Mouse (Mus musculus): Measurements from ENCODE around the gene Pdlim4.

Gene Pdlim4

DNA sequence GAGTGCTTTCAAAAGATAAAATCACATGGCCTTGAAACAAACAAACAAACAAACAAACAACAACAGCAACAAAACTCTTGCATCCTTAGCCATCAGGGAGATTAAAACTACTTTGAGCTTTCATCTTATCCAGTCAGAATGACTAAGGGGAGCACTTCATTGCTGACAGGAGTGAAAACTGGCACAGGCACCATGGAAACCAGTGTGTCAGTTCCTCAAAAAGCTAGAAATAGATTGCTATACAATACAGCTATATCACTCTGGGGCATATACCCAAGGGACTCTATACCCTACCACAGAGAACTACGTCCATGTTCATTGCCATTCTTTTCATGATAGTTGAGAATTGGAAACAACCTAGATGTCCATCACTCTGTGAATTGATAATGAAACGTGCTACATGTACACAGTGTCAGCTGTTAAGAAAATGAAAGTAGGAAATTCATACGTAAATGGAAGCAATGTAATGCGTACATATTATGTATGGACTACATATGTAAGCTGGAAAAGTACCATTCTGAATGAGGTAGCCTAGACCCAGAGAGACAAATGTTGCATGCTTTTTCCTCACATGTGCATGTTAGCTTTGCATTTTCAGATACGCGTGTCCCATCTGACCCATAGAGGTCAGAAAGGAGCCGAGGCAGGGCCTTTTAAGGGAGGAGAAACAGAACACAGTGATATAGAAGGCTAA, 19.6 kb upstream of the Pdlim4 start:
- H3K36me3 ChIP-seq (ENCODE audit: insufficient read depth, low read length), result no peaks in the 10 kb centered on the region
- no peaks in the 10 kb centered on the region for H3K9me3 ChIP-seq (ENCODE audit: low read length)
- TF ChIP-seq CTCF (conservative IDR thresholded peaks at IDR 0.05; ENCODE audit: low read length) (no peak), POU5F1 (IDR thresholded peaks at IDR 0.05; ENCODE audit: borderline replicate concordance, low read length) (no peak), NANOG (IDR thresholded peaks at IDR 0.05; ENCODE audit: borderline replicate concordance, low read length) (no peak)
- H3K27me3 ChIP-seq (ENCODE audit: insufficient read depth, low read length), result no peaks in the 10 kb centered on the region; the same call in 1 of the 2 replicates
- H3K4me1 ChIP-seq (replicated peaks; ENCODE audit: low read depth, low read length), result 0 out of 2 replicates have a peak, but pooled peaks cover 6% of the 10 kb centered on the region
- no peak overlapping the region for H3K4me3 ChIP-seq (replicated peaks; ENCODE audit: low read length)

DNA sequence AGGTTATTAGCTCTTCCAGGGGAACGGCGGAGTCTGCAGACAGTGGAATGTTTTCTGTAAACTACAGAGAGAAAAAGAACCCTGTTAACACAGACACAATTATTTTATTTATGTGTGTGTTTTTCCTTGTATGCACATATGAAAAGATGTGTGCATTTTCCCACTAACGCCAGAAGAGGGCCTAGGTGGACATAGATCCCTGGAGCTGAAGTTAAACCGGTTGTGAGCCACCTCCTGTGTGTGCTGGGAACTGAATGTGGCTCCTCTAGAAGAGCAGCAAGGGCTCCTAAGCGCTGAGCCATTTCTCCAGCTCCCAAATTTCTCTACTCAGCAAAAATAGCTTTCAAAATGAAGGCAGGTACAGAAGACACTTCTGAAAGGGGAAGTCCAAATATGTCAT, 17.0 kb upstream of the Pdlim4 start:
- Histone ChIP-seq H3K9me3 (ENCODE audit: low read length) (no peaks in the 10 kb centered on the region), H3K36me3 (ENCODE audit: insufficient read depth, low read length) (no peaks in the 10 kb centered on the region), H3K27me3 (ENCODE audit: insufficient read depth, low read length) (no peaks in the 10 kb centered on the region; the same call in 1 of the 2 replicates), H3K4me1 (replicated peaks; ENCODE audit: low read depth, low read length) (no peaks in the 10 kb centered on the region), H3K4me3 (replicated peaks; ENCODE audit: low read length) (no peak overlapping the region)
- TF ChIP-seq CTCF (conservative IDR thresholded peaks at IDR 0.05; ENCODE audit: low read length), result peak; percentile 26; the same call in 1 of the 2 replicates
- TF ChIP-seq NANOG (IDR thresholded peaks at IDR 0.05; ENCODE audit: borderline replicate concordance, low read length), result no peak

DNA sequence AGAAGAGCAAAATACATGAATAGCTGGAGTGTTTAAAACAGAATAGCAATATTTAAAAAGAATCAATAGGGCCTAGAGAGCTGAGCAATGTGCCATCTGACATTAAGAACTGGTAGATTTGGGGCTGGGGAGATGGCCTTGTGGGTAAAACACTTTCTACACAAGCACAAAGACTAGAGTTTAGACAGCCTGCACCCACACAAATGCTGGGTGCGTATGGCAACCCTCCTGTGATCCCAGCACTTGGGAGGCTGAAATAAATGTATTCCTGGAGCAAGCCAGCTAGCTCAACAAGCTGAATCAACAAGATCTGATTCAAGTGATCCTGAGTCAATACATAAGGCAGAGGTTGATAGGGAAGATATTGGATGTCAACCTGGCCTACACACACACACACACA, 16.2 kb upstream of the Pdlim4 start:
- Histone ChIP-seq H3K36me3 (ENCODE audit: insufficient read depth, low read length) (no peaks in the 10 kb centered on the region), H3K9me3 (ENCODE audit: low read length) (no peaks in the 10 kb centered on the region), H3K4me3 (replicated peaks; ENCODE audit: low read length) (no peak overlapping the region), H3K4me1 (replicated peaks; ENCODE audit: low read depth, low read length) (no peaks in the 10 kb centered on the region; the same call in 1 of the 2 replicates), H3K27me3 (ENCODE audit: insufficient read depth, low read length) (no peaks in the 10 kb centered on the region; the same call in 1 of the 2 replicates)
- no peak for TF ChIP-seq CTCF (conservative IDR thresholded peaks at IDR 0.05; ENCODE audit: low read length)
- TF ChIP-seq NANOG (IDR thresholded peaks at IDR 0.05; ENCODE audit: borderline replicate concordance, low read length), result no peak
- no peak for TF ChIP-seq POU5F1 (IDR thresholded peaks at IDR 0.05; ENCODE audit: borderline replicate concordance, low read length)

DNA sequence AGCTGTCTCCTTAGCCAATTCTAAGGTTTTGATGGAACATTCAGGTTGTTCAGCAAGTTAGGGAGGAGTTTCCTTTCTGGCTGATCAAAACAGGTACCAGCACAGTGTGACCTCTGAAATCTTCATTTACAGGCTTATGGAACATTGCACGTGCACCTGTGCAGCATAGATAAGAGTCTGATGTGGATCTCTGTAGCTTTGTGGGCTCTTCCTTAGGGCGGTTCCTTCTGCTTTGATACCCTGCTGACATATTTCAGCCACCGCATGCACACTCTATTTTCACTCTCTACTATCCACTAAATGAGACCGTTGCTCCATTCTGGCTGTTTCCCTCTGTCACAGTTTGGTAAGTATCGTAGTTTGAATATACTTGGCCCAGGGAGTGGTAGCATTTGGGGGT, 13.9 kb upstream of the Pdlim4 start:
- H3K4me3 ChIP-seq (replicated peaks; ENCODE audit: low read length), result no peak overlapping the region
- H3K27me3 ChIP-seq (ENCODE audit: insufficient read depth, low read length), result peaks cover 4% of the 10 kb centered on the region; the same call in 1 of the 2 replicates
- H3K4me1 ChIP-seq (replicated peaks; ENCODE audit: low read depth, low read length), result no peaks in the 10 kb centered on the region; the same call in 1 of the 2 replicates
- H3K9me3 ChIP-seq (ENCODE audit: low read length), result no peaks in the 10 kb centered on the region
- H3K36me3 ChIP-seq (ENCODE audit: insufficient read depth, low read length), result no peaks in the 10 kb centered on the region
- TF ChIP-seq CTCF (conservative IDR thresholded peaks at IDR 0.05; ENCODE audit: low read length), result no peak
- TF ChIP-seq POU5F1 (IDR thresholded peaks at IDR 0.05; ENCODE audit: borderline replicate concordance, low read length), result no peak
- no peak for TF ChIP-seq NANOG (IDR thresholded peaks at IDR 0.05; ENCODE audit: borderline replicate concordance, low read length)

DNA sequence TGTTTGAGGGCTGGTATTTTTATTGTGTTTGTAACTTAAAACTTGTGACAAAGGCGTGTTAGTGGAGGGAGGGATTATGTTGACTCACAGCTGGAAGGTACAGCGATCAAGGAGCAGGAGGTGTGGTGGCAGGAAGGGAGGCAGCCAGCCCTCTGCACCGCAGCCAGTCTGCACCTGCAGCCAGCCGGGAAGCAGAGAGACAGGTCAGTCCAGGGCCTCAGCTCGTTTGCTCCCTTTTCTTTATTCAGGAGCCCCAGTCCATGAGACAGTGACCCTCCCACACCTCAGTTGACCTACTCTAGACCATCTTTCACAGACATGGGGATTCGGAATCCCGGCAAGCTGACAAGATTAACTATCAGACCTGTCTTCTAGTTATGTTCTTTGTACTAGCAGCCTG, 11.6 kb upstream of the Pdlim4 start:
- H3K36me3 ChIP-seq (ENCODE audit: insufficient read depth, low read length), result no peaks in the 10 kb centered on the region
- H3K27me3 ChIP-seq (ENCODE audit: insufficient read depth, low read length), result peaks cover 11% of the 10 kb centered on the region
- no peaks in the 10 kb centered on the region for H3K9me3 ChIP-seq (ENCODE audit: low read length)
- TF ChIP-seq CTCF (conservative IDR thresholded peaks at IDR 0.05; ENCODE audit: low read length) (no peak), POU5F1 (IDR thresholded peaks at IDR 0.05; ENCODE audit: borderline replicate concordance, low read length) (no peak), NANOG (IDR thresholded peaks at IDR 0.05; ENCODE audit: borderline replicate concordance, low read length) (no peak)
- no peaks in the 10 kb centered on the region; the same call in 1 of the 2 replicates for H3K4me1 ChIP-seq (replicated peaks; ENCODE audit: low read depth, low read length)
- H3K4me3 ChIP-seq (replicated peaks; ENCODE audit: low read length), result no peak overlapping the region

DNA sequence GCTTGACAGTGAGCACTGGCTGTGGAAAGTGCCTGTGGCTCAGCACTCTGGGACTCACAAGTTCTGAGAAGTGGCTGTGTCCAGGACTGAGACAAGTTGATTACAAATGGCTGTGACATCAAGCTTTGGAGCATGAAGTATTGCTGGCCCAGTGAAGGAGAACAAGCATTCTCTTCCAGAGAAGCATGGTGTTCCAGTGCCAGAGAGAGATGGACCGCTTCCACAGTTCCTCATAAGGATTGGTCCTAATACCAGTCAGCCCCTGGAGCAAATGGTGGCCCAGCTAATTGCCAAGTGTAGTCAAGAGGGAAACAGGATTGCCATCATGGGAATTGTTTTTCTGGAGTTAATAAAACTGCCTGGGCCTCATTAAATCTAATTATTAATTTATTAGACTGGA, 7.3 kb upstream of the Pdlim4 start:
- Histone ChIP-seq H3K4me1 (replicated peaks; ENCODE audit: low read depth, low read length) (peaks cover 33% of the 10 kb centered on the region), H3K9me3 (ENCODE audit: low read length) (0 out of 2 replicates have a peak, but pooled peaks cover 4% of the 10 kb centered on the region), H3K36me3 (ENCODE audit: insufficient read depth, low read length) (no peaks in the 10 kb centered on the region), H3K27me3 (ENCODE audit: insufficient read depth, low read length) (peaks cover 48% of the 10 kb centered on the region), H3K4me3 (replicated peaks; ENCODE audit: low read length) (no peak overlapping the region)
- TF ChIP-seq CTCF (conservative IDR thresholded peaks at IDR 0.05; ENCODE audit: low read length) (no peak), NANOG (IDR thresholded peaks at IDR 0.05; ENCODE audit: borderline replicate concordance, low read length) (no peak)

DNA sequence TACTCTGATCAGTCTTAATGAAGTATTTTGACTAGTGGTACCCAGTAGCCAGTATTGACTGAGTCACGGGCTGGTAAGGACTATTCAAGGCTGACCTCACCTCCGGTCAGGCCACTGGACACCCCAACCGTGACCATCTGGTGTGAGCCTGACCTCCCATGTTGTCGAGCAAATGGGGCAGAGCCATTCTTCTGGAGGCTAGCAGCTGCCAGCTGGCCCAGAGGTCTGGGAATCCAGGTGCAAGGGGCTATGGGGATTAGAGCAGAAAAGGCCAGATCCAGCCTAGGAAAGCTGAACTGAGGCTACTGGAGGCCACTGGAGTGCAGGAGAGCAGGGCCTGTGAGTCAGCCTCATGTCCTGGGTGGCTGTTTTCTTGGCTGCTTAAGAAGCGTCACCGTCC, 6.5 kb upstream of the Pdlim4 start:
- H3K36me3 ChIP-seq (ENCODE audit: insufficient read depth, low read length), result no peaks in the 10 kb centered on the region
- H3K27me3 ChIP-seq (ENCODE audit: insufficient read depth, low read length), result peaks cover 56% of the 10 kb centered on the region
- peaks cover 33% of the 10 kb centered on the region for H3K4me1 ChIP-seq (replicated peaks; ENCODE audit: low read depth, low read length)
- H3K4me3 ChIP-seq (replicated peaks; ENCODE audit: low read length), result no peak overlapping the region
- H3K9me3 ChIP-seq (ENCODE audit: low read length), result 0 out of 2 replicates have a peak, but pooled peaks cover 4% of the 10 kb centered on the region
- TF ChIP-seq CTCF (conservative IDR thresholded peaks at IDR 0.05; ENCODE audit: low read length), result no peak
- TF ChIP-seq POU5F1 (IDR thresholded peaks at IDR 0.05; ENCODE audit: borderline replicate concordance, low read length), result no peak
- TF ChIP-seq NANOG (IDR thresholded peaks at IDR 0.05; ENCODE audit: borderline replicate concordance, low read length), result no peak

DNA sequence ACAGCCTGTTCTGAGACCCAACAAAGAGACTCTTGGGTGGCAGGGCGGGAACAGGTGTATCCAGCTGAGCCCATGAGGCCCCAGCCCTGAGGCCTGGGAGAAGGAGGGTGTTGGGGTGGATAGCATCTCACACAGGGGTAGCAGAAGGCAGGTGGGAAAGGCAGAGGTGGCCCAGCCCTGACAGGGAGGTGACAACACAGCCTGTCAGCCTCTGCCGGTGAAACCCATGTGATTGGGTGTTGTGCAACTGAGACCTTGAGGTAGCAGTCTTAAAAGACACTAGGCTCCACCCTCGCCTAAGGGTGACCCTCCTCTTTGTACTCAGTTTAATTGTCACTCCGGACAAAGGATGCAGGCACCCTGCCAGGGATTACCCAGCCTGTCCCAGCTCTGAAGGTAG, 4.5 kb upstream of the Pdlim4 start:
- 0 out of 2 replicates have a peak overlapping the region, but pooled peaks have one; percentile 1 for H3K4me3 ChIP-seq (replicated peaks; ENCODE audit: low read length)

More for the DNA sequence above, 4.5 kb upstream of the Pdlim4 start:
- Histone ChIP-seq H3K4me1 (replicated peaks; ENCODE audit: low read depth, low read length) (peaks cover 45% of the 10 kb centered on the region), H3K36me3 (ENCODE audit: insufficient read depth, low read length) (no peaks in the 10 kb centered on the region), H3K9me3 (ENCODE audit: low read length) (peaks cover 5% of the 10 kb centered on the region; the same call in 1 of the 2 replicates), H3K27me3 (ENCODE audit: insufficient read depth, low read length) (peaks cover 74% of the 10 kb centered on the region)
- no peak for TF ChIP-seq NANOG (IDR thresholded peaks at IDR 0.05; ENCODE audit: borderline replicate concordance, low read length)
- TF ChIP-seq CTCF (conservative IDR thresholded peaks at IDR 0.05; ENCODE audit: low read length), result no peak
- TF ChIP-seq POU5F1 (IDR thresholded peaks at IDR 0.05; ENCODE audit: borderline replicate concordance, low read length), result no peak

Data from E14TG2a.4 (cell line).